Mouse (Mus musculus) heart, adult 2 months (tissue): ENCODE measurements at regions not wholly inside any gene's neighbourhood (a gene's known extent, or its start where the extent isn't known, plus 50 kb on each side); places are given as distances from the start of the nearest gene placed in this dataset.

Source experiments
- DNase-seq, 2 experiments: peaks; one replicate each; pipeline ENCODE4 v3.0.0; 2021
- H3K27ac ChIP-seq: fragments of 200-600 bp; 2 replicates; pipeline ENCODE4 v1.8.1; 2022
- H3K27me3 ChIP-seq: fragments of 200-500 bp; 2 replicates; pipeline ENCODE4 v1.6.1; 2012; ENCODE audit warnings: mild to moderate bottlenecking, low read length, inconsistent platforms, mixed read lengths; ENCODE audit not compliant: control insufficient read depth, insufficient read depth
- H3K36me3 ChIP-seq: fragments of 200-500 bp; 2 replicates; pipeline ENCODE4 v1.6.1; 2012; ENCODE audit warnings: low read length, inconsistent platforms; ENCODE audit not compliant: control insufficient read depth, insufficient read depth
- H3K4me1 ChIP-seq: fragments of 200-500 bp; 2 replicates; pipeline ENCODE4 v1.6.1; 2011; ENCODE audit warnings: low read length; ENCODE audit not compliant: control insufficient read depth, insufficient read depth
- H3K4me3 ChIP-seq: fragments of 200-600 bp; 2 replicates; pipeline ENCODE4 v1.8.1; 2022
- H3K79me2 ChIP-seq: fragments of 200-500 bp; replicated peaks from 2 replicates; pipeline ENCODE4 v1.6.1; 2012; ENCODE audit warnings: mild to moderate bottlenecking, inconsistent platforms, low read length, moderate library complexity, mixed read lengths; ENCODE audit not compliant: control insufficient read depth, insufficient read depth
- H3K9ac ChIP-seq: fragments of 200-500 bp; 2 replicates; pipeline ENCODE4 v1.6.1; 2012; ENCODE audit warnings: low read depth, mild to moderate bottlenecking, control low read depth, inconsistent platforms, low read length, mixed read lengths
- CTCF ChIP-seq: fragments of 200-600 bp; IDR thresholded peaks from 2 replicates; pipeline ENCODE4 v1.8.1; 2022; ENCODE audit warnings: antibody characterized with exemption, mild to moderate bottlenecking, moderate library complexity
- EP300 ChIP-seq: fragments of 200-500 bp; IDR thresholded peaks from 2 replicates; pipeline ENCODE4 v1.6.1; 2011; ENCODE audit warnings: low read depth, low read length, control low read depth; ENCODE audit not compliant: insufficient read depth
- POLR2A ChIP-seq: fragments of 200-500 bp; IDR thresholded peaks from 2 replicates; pipeline ENCODE4 v1.6.1; 2011; ENCODE audit warnings: mild to moderate bottlenecking, low read depth, low read length, control low read depth; ENCODE audit not compliant: insufficient read depth
- WGBS: fragments of 180-500 bp; shearing (Covaris S2); methylation state at CpG from one replicate; pipeline ENCODE4 v1.1.7; 2018; 5-methylcytosine and 5-hydroxymethylcytosine counted together
- intact Hi-C: fragments of 180-260 bp; cut with DNase I; formaldehyde crosslinking; loops from one replicate; pipeline ENCODE4 v1.15.1; 2025

GRCm38 (mm10) chr10:38265564-38265963 is 556.0 kb downstream of the Rfpl4b start:
- H3K27ac ChIP-seq, result no peak overlapping the region
- no peaks in the 10 kb centered on the region for H3K36me3 ChIP-seq
- DNase-seq, result no peak
- 81% methylated on average over 3 of the region's 3 CpGs for WGBS
- intact Hi-C loops, result loop anchor here (5.0 kb wide), 3 partner anchors 1128 to 1253 kb away; partner anchors contain the start of gene Marcks
- H3K4me3 ChIP-seq, result no peak overlapping the region
- H3K27me3 ChIP-seq, result no peaks in the 10 kb centered on the region
- no peaks in the 10 kb centered on the region for H3K4me1 ChIP-seq
- H3K9ac ChIP-seq, result no peak overlapping the region
- H3K79me2 ChIP-seq, result no peaks in the 10 kb centered on the region
- TF ChIP-seq POLR2A (no peak), CTCF (no peak)

GRCm38 (mm10) chr10:38246821-38247220 is 574.8 kb downstream of the Rfpl4b start:
- no peak overlapping the region for H3K27ac ChIP-seq
- intact Hi-C loops, result no loop called here
- H3K36me3 ChIP-seq, result no peaks in the 10 kb centered on the region
- TF ChIP-seq EP300 (no peak), POLR2A (no peak), CTCF (no peak)
- no peak for DNase-seq
- no peak overlapping the region for H3K9ac ChIP-seq
- H3K27me3 ChIP-seq, result no peaks in the 10 kb centered on the region
- H3K79me2 ChIP-seq, result no peaks in the 10 kb centered on the region
- H3K4me1 ChIP-seq, result no peaks in the 10 kb centered on the region
- H3K4me3 ChIP-seq, result no peak overlapping the region
- 78% methylated on average over 1 of the region's 1 CpGs for WGBS
